Mouse (Mus musculus) olfactory bulb, adult 2 months (tissue): ENCODE results near the gene Crybg3.

Experiments
- CTCF ChIP-seq: fragments of 200-500 bp; IDR thresholded peaks from 2 replicates; pipeline ENCODE4 v1.5.1; 2012; ENCODE audit warnings: low read depth, mild to moderate bottlenecking, low read length, moderate library complexity; ENCODE audit not compliant: insufficient read depth
- POLR2A ChIP-seq: fragments of 200-500 bp; IDR thresholded peaks from 2 replicates; pipeline ENCODE4 v1.6.1; 2012; ENCODE audit warnings: mild to moderate bottlenecking, low read depth, low read length, moderate library complexity; ENCODE audit not compliant: insufficient read depth

DNA sequence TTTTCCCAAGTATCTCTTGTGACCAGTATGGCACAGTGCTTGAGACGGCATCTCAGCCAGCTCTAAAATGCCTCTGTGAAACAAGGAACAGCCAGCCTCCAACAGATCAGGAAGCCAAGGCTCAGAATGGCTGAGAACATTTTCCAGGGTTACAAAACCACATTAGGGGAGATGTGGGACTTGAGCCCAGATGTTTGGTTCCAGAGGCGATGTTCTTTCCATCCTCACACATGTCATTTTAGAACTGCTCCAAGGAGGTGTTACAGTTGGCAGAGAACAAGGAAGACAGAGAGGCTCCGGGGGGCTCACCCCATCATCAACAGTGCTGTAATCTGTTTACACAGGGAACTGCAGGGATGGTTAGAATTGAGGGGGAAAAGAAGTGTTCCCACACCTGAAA lies 28.1 kb downstream of the Crybg3 start:
- TF ChIP-seq POLR2A, result no peak
- TF ChIP-seq CTCF, result no peak
